Mouse (Mus musculus) hindlimb bud, embryonic 11.5 days (tissue): ENCODE data around the gene Opcml.

ENCODE experiments used
- DNase-seq: peaks from one replicate; pipeline ENCODE4 v3.0.0-alpha.2; 2012; ENCODE audit warnings: low read depth, low spot score; ENCODE audit errors: extremely low spot score

Gene Opcml

GRCm38 (mm10) chr9:28225824-28226569 lies 435.4 kb downstream of the Opcml start:
- DNase-seq: no peak

GRCm38 (mm10) chr9:28226570-28226951 lies 436.0 kb downstream of the Opcml start:
- no peak for DNase-seq

- no peak for DNase-seq
These were observed 447.9 kb downstream of the Opcml start for GRCm38 (mm10) chr9:28238450-28238849.

GRCm38 (mm10) chr9:28247742-28248503 lies 457.3 kb downstream of the Opcml start:
- DNase-seq: no peak

GRCm38 (mm10) chr9:28251341-28251740 lies 460.8 kb downstream of the Opcml start:
- DNase-seq: no peak

GRCm38 (mm10) chr9:28255128-28255904 lies 464.7 kb downstream of the Opcml start:
- no peak for DNase-seq

GRCm38 (mm10) chr9:28255905-28256268 lies 465.3 kb downstream of the Opcml start:
- DNase-seq: no peak

- peak; percentile 58 for DNase-seq
These were observed 470.6 kb downstream of the Opcml start for GRCm38 (mm10) chr9:28261078-28261753.

- no peak for DNase-seq
These were observed 471.4 kb downstream of the Opcml start for GRCm38 (mm10) chr9:28262021-28262420.

GRCm38 (mm10) chr9:28262896-28263295 lies 472.3 kb downstream of the Opcml start:
- DNase-seq: no peak

- DNase-seq: no peak
These were observed 474.2 kb downstream of the Opcml start for GRCm38 (mm10) chr9:28264761-28265160.

GRCm38 (mm10) chr9:28273816-28274215 lies 483.2 kb downstream of the Opcml start:
- DNase-seq: no peak

GRCm38 (mm10) chr9:28278555-28278954 lies 488.0 kb downstream of the Opcml start:
- no peak for DNase-seq

GRCm38 (mm10) chr9:28281025-28281424 lies 490.4 kb downstream of the Opcml start:
- no peak for DNase-seq

GRCm38 (mm10) chr9:28281571-28281970 lies 491.0 kb downstream of the Opcml start:
- no peak for DNase-seq

GRCm38 (mm10) chr9:28285016-28285415 lies 494.4 kb downstream of the Opcml start:
- no peak for DNase-seq

- DNase-seq: no peak
These were observed 495.8 kb downstream of the Opcml start for GRCm38 (mm10) chr9:28286384-28286783.

GRCm38 (mm10) chr9:28287485-28287884 lies 496.9 kb downstream of the Opcml start:
- DNase-seq: no peak

- DNase-seq: no peak
These were observed 499.2 kb downstream of the Opcml start for GRCm38 (mm10) chr9:28289696-28290330.

GRCm38 (mm10) chr9:28303659-28304058 lies 513.1 kb downstream of the Opcml start:
- no peak for DNase-seq
